Mouse (Mus musculus) heart, embryonic 13.5 days (tissue): ENCODE measurements around the gene Dnm3. TPM values are rescaled to one million over a fixed set of nuclear protein-coding genes. Genes with fewer than 3 reads are reported as not detected.

Experiments
- ATAC-seq: fragments of 200-750 bp; cut with Nextera tagmentation; 2 replicates; pipeline ENCODE4 v1.8.0; 2017; ENCODE audit warnings: moderate TSS enrichment; ENCODE audit not compliant: insufficient number of reproducible peaks, low FRiP score, low TSS enrichment; ENCODE audit errors: extremely low read depth
- H3K27ac ChIP-seq: fragments of 300-500 bp; sonication (generic); replicated peaks from 2 replicates; pipeline ENCODE4 v1.5.1; 2015; ENCODE audit warnings: moderate library complexity, mild to moderate bottlenecking, inconsistent platforms
- H3K27me3 ChIP-seq: fragments of 300-500 bp; sonication (generic); replicated peaks from 2 replicates; pipeline ENCODE4 v1.6.1; 2015; ENCODE audit warnings: mild to moderate bottlenecking, inconsistent platforms
- H3K36me3 ChIP-seq: fragments of 300-500 bp; sonication (generic); 2 replicates; pipeline ENCODE4 v1.6.1; 2015; ENCODE audit warnings: mild to moderate bottlenecking, inconsistent platforms
- H3K4me1 ChIP-seq: fragments of 300-500 bp; sonication (generic); 2 replicates; pipeline ENCODE4 v1.6.1; 2015; ENCODE audit warnings: inconsistent platforms
- H3K4me2 ChIP-seq: fragments of 300-500 bp; sonication (generic); 2 replicates; pipeline ENCODE4 v1.6.1; 2015; ENCODE audit warnings: inconsistent platforms, mild to moderate bottlenecking, moderate library complexity
- H3K4me3 ChIP-seq: fragments of 300-500 bp; sonication (generic); 2 replicates; pipeline ENCODE4 v1.5.1; 2015; ENCODE audit warnings: moderate library complexity, mild to moderate bottlenecking, inconsistent platforms
- H3K9ac ChIP-seq: fragments of 300-500 bp; sonication (generic); 2 replicates; pipeline ENCODE4 v1.6.1; 2015; ENCODE audit warnings: inconsistent platforms, mild to moderate bottlenecking, moderate library complexity
- H3K9me3 ChIP-seq: fragments of 300-500 bp; sonication (generic); 2 replicates; pipeline ENCODE4 v1.6.1; 2016; ENCODE audit warnings: inconsistent platforms
- WGBS: fragments of 180-500 bp; shearing (Covaris S2); methylation state at CpG from one replicate; pipeline ENCODE4 v1.1.7; 2015; ENCODE audit warnings: mixed read lengths; 5-methylcytosine and 5-hydroxymethylcytosine counted together
- polyA plus RNA-seq: library from polyadenylated mRNA; unstranded; fragments of >200 nt; fragmentation: Nextera tagmentation; extraction: Ambion mirVana; gene quantifications from 2 replicates; pipeline ENCODE4 v1.2.1, GENCODE M21; 2015

The Dnm3 gene
- polyA plus RNA-seq, 1 experiment from 2014 or later: 1.3 TPM

GRCm38 (mm10) chr1:162155546-162155945 lies 322.3 kb downstream of the Dnm3 start:
- H3K4me3 ChIP-seq: no peak overlapping the region
- H3K9me3 ChIP-seq: no peaks in the 10 kb centered on the region

GRCm38 (mm10) chr1:162153118-162153517 lies 324.7 kb downstream of the Dnm3 start:
- H3K36me3 ChIP-seq: no peaks in the 10 kb centered on the region
- no peak overlapping the region for H3K27ac ChIP-seq
- 82% methylated on average over 5 of the region's 5 CpGs for WGBS
- no peaks in the 10 kb centered on the region for H3K9me3 ChIP-seq
- H3K4me1 ChIP-seq: peaks cover 13% of the 10 kb centered on the region
- no peaks in the 10 kb centered on the region for H3K27me3 ChIP-seq
- no peak overlapping the region for H3K4me2 ChIP-seq
- no peak overlapping the region for H3K9ac ChIP-seq
- no peak overlapping the region for H3K4me3 ChIP-seq
- ATAC-seq: no peak

More at GRCm38 (mm10) chr1:162155546-162155945, 322.3 kb downstream of the Dnm3 start:
- Histone ChIP-seq H3K4me2 (no peak overlapping the region), H3K27ac (no peak overlapping the region), H3K4me1 (peaks cover 16% of the 10 kb centered on the region), H3K9ac (no peak overlapping the region), H3K27me3 (no peaks in the 10 kb centered on the region), H3K36me3 (no peaks in the 10 kb centered on the region)
- 66% methylated on average over 3 of the region's 3 CpGs for WGBS
- ATAC-seq: no peak

- H3K4me1 ChIP-seq: no peaks in the 10 kb centered on the region
- no peak overlapping the region for H3K4me2 ChIP-seq
- H3K4me3 ChIP-seq: no peak overlapping the region
- no peaks in the 10 kb centered on the region for H3K9me3 ChIP-seq
- no peak for ATAC-seq
- no peaks in the 10 kb centered on the region for H3K27me3 ChIP-seq
- H3K36me3 ChIP-seq: no peaks in the 10 kb centered on the region
- H3K9ac ChIP-seq: no peak overlapping the region
- H3K27ac ChIP-seq: no peak overlapping the region
- 75% methylated on average over 3 of the region's 3 CpGs for WGBS
Observed at GRCm38 (mm10) chr1:162149730-162150129, 328.1 kb downstream of the Dnm3 start.

- Histone ChIP-seq H3K36me3 (no peaks in the 10 kb centered on the region), H3K27ac (no peak overlapping the region), H3K4me1 (no peaks in the 10 kb centered on the region), H3K9me3 (no peaks in the 10 kb centered on the region), H3K9ac (no peak overlapping the region), H3K27me3 (no peaks in the 10 kb centered on the region), H3K4me2 (no peak overlapping the region), H3K4me3 (no peak overlapping the region)
- 80% methylated on average over 3 of the region's 3 CpGs for WGBS
- ATAC-seq: no peak
Observed at GRCm38 (mm10) chr1:162147554-162147953, 330.3 kb downstream of the Dnm3 start.

GRCm38 (mm10) chr1:162145748-162146147 lies 332.1 kb downstream of the Dnm3 start:
- H3K4me3 ChIP-seq: no peak overlapping the region
- no peak overlapping the region for H3K4me2 ChIP-seq
- no peaks in the 10 kb centered on the region for H3K27me3 ChIP-seq
- no peak overlapping the region for H3K9ac ChIP-seq
- 44% methylated on average over 6 of the region's 6 CpGs for WGBS
- H3K4me1 ChIP-seq: no peaks in the 10 kb centered on the region
- H3K9me3 ChIP-seq: no peaks in the 10 kb centered on the region
- no peak for ATAC-seq
- no peaks in the 10 kb centered on the region for H3K36me3 ChIP-seq
- H3K27ac ChIP-seq: no peak overlapping the region

- no peak overlapping the region for H3K27ac ChIP-seq
- no peaks in the 10 kb centered on the region for H3K36me3 ChIP-seq
- H3K4me1 ChIP-seq: no peaks in the 10 kb centered on the region
- no peak overlapping the region for H3K4me3 ChIP-seq
- 100% methylated on average over 1 of the region's 1 CpGs for WGBS
- no peak overlapping the region for H3K4me2 ChIP-seq
- no peaks in the 10 kb centered on the region for H3K9me3 ChIP-seq
- no peak overlapping the region for H3K9ac ChIP-seq
- ATAC-seq: no peak
- no peaks in the 10 kb centered on the region for H3K27me3 ChIP-seq
Observed at GRCm38 (mm10) chr1:162144992-162145391, 332.8 kb downstream of the Dnm3 start.

GRCm38 (mm10) chr1:162143974-162144912 lies 333.6 kb downstream of the Dnm3 start:
- Histone ChIP-seq H3K4me1 (no peaks in the 10 kb centered on the region), H3K27ac (no peak overlapping the region), H3K9ac (no peak overlapping the region), H3K36me3 (no peaks in the 10 kb centered on the region), H3K9me3 (no peaks in the 10 kb centered on the region), H3K4me3 (no peak overlapping the region), H3K4me2 (no peak overlapping the region), H3K27me3 (no peaks in the 10 kb centered on the region)
- ATAC-seq: no peak
- WGBS: 50% methylated on average over 6 of the region's 6 CpGs

- H3K27me3 ChIP-seq: no peaks in the 10 kb centered on the region
- WGBS: 75% methylated on average over 7 of the region's 7 CpGs
- H3K4me1 ChIP-seq: no peaks in the 10 kb centered on the region
- H3K36me3 ChIP-seq: no peaks in the 10 kb centered on the region
- H3K4me2 ChIP-seq: no peak overlapping the region
- no peak overlapping the region for H3K4me3 ChIP-seq
- H3K9me3 ChIP-seq: no peaks in the 10 kb centered on the region
- H3K27ac ChIP-seq: no peak overlapping the region
- ATAC-seq: no peak
- no peak overlapping the region for H3K9ac ChIP-seq
Observed at GRCm38 (mm10) chr1:162142285-162142684, 335.5 kb downstream of the Dnm3 start.

- H3K9me3 ChIP-seq: no peaks in the 10 kb centered on the region
- no peak for ATAC-seq
- H3K4me3 ChIP-seq: no peak overlapping the region
- no peaks in the 10 kb centered on the region for H3K27me3 ChIP-seq
- H3K4me2 ChIP-seq: no peak overlapping the region
- H3K27ac ChIP-seq: no peak overlapping the region
- H3K36me3 ChIP-seq: no peaks in the 10 kb centered on the region
- WGBS: 50% methylated on average over 4 of the region's 4 CpGs
- H3K9ac ChIP-seq: no peak overlapping the region
- H3K4me1 ChIP-seq: peaks cover 7% of the 10 kb centered on the region
Observed at GRCm38 (mm10) chr1:162136328-162136727, 341.5 kb downstream of the Dnm3 start.

GRCm38 (mm10) chr1:162135451-162136213 lies 342.2 kb downstream of the Dnm3 start:
- ATAC-seq: no peak; the same call in 1 of the 2 replicates
- Histone ChIP-seq H3K4me2 (no peak overlapping the region), H3K4me1 (peaks cover 7% of the 10 kb centered on the region), H3K4me3 (no peak overlapping the region), H3K9ac (no peak overlapping the region), H3K27ac (no peak overlapping the region), H3K36me3 (no peaks in the 10 kb centered on the region), H3K27me3 (no peaks in the 10 kb centered on the region), H3K9me3 (no peaks in the 10 kb centered on the region)
- 79% methylated on average over 11 of the region's 11 CpGs for WGBS

GRCm38 (mm10) chr1:162134651-162135066 lies 343.2 kb downstream of the Dnm3 start:
- H3K4me1 ChIP-seq: peaks cover 7% of the 10 kb centered on the region
- no peaks in the 10 kb centered on the region for H3K36me3 ChIP-seq
- H3K9ac ChIP-seq: no peak overlapping the region
- WGBS: 45% methylated on average over 3 of the region's 3 CpGs
- no peaks in the 10 kb centered on the region for H3K27me3 ChIP-seq
- no peaks in the 10 kb centered on the region for H3K9me3 ChIP-seq
- ATAC-seq: no peak
- no peak overlapping the region for H3K4me3 ChIP-seq
- no peak overlapping the region for H3K4me2 ChIP-seq
- 0 out of 2 replicates have a peak overlapping the region, but pooled peaks have one; percentile 39 for H3K27ac ChIP-seq
